Mouse (Mus musculus) liver, adult 2 months (tissue): ENCODE measurements around the gene Ptk6. TPM values are rescaled to one million over a fixed set of nuclear protein-coding genes. Genes with fewer than 3 reads are reported as not detected.
A peak's percentile ranks its signal among the peaks of the same experiment; 100 is the strongest.

Source experiments
- DNase-seq: peaks from one replicate; pipeline ENCODE4 v3.0.0-alpha.2; 2011; ENCODE audit warnings: low read depth, low spot score; ENCODE audit errors: extremely low read depth
- H3K27ac ChIP-seq: fragments of 200-500 bp; replicated peaks from 2 replicates; pipeline ENCODE4 v1.5.1; 2012; ENCODE audit warnings: low read depth, mild to moderate bottlenecking, control low read depth, inconsistent platforms, low read length; ENCODE audit not compliant: insufficient read depth
- H3K27me3 ChIP-seq: fragments of 200-500 bp; 2 replicates; pipeline ENCODE4 v1.6.1; 2012; ENCODE audit warnings: mild to moderate bottlenecking, moderate library complexity, low read length, inconsistent platforms; ENCODE audit not compliant: control insufficient read depth, insufficient read depth
- H3K36me3 ChIP-seq: fragments of 200-500 bp; 2 replicates; pipeline ENCODE4 v1.6.1; 2012; ENCODE audit warnings: low read length, inconsistent platforms; ENCODE audit not compliant: control insufficient read depth, insufficient read depth
- H3K4me1 ChIP-seq: fragments of 200-500 bp; 2 replicates; pipeline ENCODE4 v1.6.1; 2011; ENCODE audit warnings: low read length; ENCODE audit not compliant: control insufficient read depth, insufficient read depth
- H3K4me3 ChIP-seq: fragments of 200-500 bp; 2 replicates; pipeline ENCODE4 v1.5.1; 2011; ENCODE audit warnings: low read depth, mild to moderate bottlenecking, control low read depth, low read length, moderate library complexity; ENCODE audit not compliant: insufficient read depth
- H3K79me2 ChIP-seq: fragments of 200-500 bp; 2 replicates; pipeline ENCODE4 v1.6.1; 2012; ENCODE audit warnings: inconsistent platforms, mild to moderate bottlenecking, low read length, moderate library complexity; ENCODE audit not compliant: control insufficient read depth, insufficient read depth
- H3K9ac ChIP-seq: fragments of 200-500 bp; 2 replicates; pipeline ENCODE4 v1.6.1; 2012; ENCODE audit warnings: low read depth, mild to moderate bottlenecking, control low read depth, inconsistent platforms, low read length
- CTCF ChIP-seq: fragments of 200-500 bp; IDR thresholded peaks from 2 replicates; pipeline ENCODE4 v1.5.1; 2011; ENCODE audit warnings: low read depth, low read length, control low read depth
- POLR2A ChIP-seq: fragments of 200-500 bp; IDR thresholded peaks from 2 replicates; pipeline ENCODE4 v1.6.1; 2011; ENCODE audit warnings: low read length, control low read depth; ENCODE audit not compliant: insufficient read depth; ENCODE audit errors: extremely low read depth
- WGBS: fragments of 180-500 bp; shearing (Covaris S2); methylation state at CpG from one replicate; pipeline ENCODE4 v1.1.7; 2018; 5-methylcytosine and 5-hydroxymethylcytosine counted together
- polyA plus RNA-seq: library from polyadenylated mRNA; depleted of rRNA; stranded (reverse); fragments of >200 nt; gene quantifications from 2 replicates; pipeline ENCODE4 v1.2.3, GENCODE M21; 2012
- total RNA-seq: library from RNA; depleted of rRNA; stranded (reverse); fragments of >200 nt; gene quantifications from 2 replicates; pipeline ENCODE4 v1.2.3, GENCODE M21; 2014

The Ptk6 gene
- total and polyA plus RNA-seq, 2 experiments = 0.83 to 2.5 TPM

- H3K4me3 ChIP-seq = peak within 1 kb of the TSS; percentile 88
- H3K4me1 ChIP-seq = peaks cover 15% of the 10 kb centered on the region
- no peaks in the 10 kb centered on the region for H3K27me3 ChIP-seq
- peak within 1 kb of the TSS; percentile 92 for H3K27ac ChIP-seq
- no peaks in the 10 kb centered on the region for H3K36me3 ChIP-seq
- under 1% methylated on average over 64 of the region's 64 CpGs for WGBS
- no peak for TF ChIP-seq CTCF
- TF ChIP-seq POLR2A = 0 out of 2 replicates have a peak, but pooled peaks have one; percentile 52
- peak; percentile 93 for DNase-seq
- H3K9ac ChIP-seq = peak within 1 kb of the TSS; percentile 90
- H3K79me2 ChIP-seq = no peaks in the 10 kb centered on the region
These were observed 15.2 kb downstream of the Ptk6 start, which contains the start of gene Ppdpf for GRCm38 (mm10) chr2:181187121-181188000. Ppdpf (plus strand) TSS chr2:181187247.

DNA sequence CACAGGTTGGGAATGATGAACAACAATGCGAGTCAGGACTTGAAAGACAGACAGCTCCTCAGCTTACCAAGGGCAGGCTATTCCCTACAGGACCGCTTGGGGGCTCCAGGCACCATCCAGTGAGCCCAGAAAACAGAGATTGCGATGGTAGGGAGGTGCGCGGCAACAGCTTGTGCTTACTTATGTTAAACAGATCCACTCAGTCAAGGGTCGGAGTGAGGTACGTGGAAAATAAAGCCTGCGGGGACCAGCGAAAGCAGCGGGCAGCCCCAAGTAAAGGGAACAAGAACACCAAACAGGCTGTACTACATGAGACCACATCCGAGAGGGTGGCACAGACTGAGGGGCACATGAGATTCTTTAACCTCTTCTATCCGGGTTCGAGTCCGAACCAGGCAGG is 16.0 kb downstream of the Ptk6 start:
- under 1% methylated on average over 14 of the region's 14 CpGs for WGBS
- H3K4me1 ChIP-seq = peaks cover 15% of the 10 kb centered on the region
- TF ChIP-seq POLR2A (0 out of 2 replicates have a peak, but pooled peaks have one; percentile 4), CTCF (peak; percentile 98)

DNA sequence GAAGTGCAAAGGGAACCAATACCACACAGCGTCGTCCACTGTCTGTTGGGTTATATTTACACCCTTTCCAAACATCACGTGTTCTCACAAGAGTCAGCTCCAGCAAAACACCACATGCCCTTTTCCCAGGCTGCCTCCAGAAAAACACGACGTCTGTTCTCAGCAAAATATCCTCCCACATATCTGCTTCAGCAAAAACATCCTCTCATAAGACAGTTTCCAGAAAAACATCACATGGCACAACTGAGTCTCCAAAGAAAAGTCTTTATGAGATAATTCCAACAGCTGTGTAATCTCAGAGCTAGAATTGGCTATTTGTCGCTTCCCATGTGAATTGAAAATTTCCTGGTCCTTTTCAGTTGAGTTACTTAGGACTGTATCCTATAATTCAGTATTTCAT is 21.7 kb downstream of the Ptk6 start:
- Histone ChIP-seq H3K27me3 (no peaks in the 10 kb centered on the region), H3K27ac (no peak overlapping the region), H3K79me2 (no peaks in the 10 kb centered on the region), H3K4me3 (no peak overlapping the region), H3K36me3 (no peaks in the 10 kb centered on the region), H3K4me1 (no peaks in the 10 kb centered on the region), H3K9ac (no peak overlapping the region)
- WGBS = 54% methylated on average over 6 of the region's 6 CpGs
- DNase-seq = no peak
- TF ChIP-seq POLR2A (no peak), CTCF (no peak)

More for the DNA sequence above, 16.0 kb downstream of the Ptk6 start:
- peak overlapping the region; percentile 85 for H3K27ac ChIP-seq
- H3K4me3 ChIP-seq = peak overlapping the region; percentile 45
- peak; percentile 80 for DNase-seq
- no peaks in the 10 kb centered on the region for H3K79me2 ChIP-seq
- peak overlapping the region; percentile 65 for H3K9ac ChIP-seq
- H3K36me3 ChIP-seq = no peaks in the 10 kb centered on the region
- no peaks in the 10 kb centered on the region for H3K27me3 ChIP-seq

DNA sequence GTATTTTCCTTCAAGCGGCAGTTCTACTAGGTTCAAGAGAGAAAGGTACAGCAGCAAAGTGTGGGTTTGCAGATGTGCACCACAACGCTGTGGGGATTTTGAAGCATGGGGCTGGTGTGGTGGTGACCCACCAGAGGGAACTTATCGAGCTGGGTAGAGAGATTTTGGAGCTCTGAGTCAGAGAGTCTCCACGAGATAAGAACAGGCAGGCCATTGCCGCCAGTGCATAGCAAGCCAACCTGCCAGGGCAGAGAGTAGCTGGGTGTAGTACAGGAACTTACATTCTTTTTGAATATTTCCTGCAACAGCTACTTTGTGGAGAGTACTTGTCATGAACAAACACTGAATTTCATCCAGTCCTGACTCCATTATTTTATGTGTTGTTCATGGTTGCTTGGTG is 24.1 kb downstream of the Ptk6 start:
- Histone ChIP-seq H3K36me3 (no peaks in the 10 kb centered on the region), H3K27me3 (no peaks in the 10 kb centered on the region), H3K27ac (no peak overlapping the region), H3K79me2 (no peaks in the 10 kb centered on the region), H3K4me1 (no peaks in the 10 kb centered on the region), H3K4me3 (no peak overlapping the region), H3K9ac (no peak overlapping the region)
- TF ChIP-seq POLR2A = no peak
- no peak for TF ChIP-seq CTCF
- WGBS = 84% methylated on average over 5 of the region's 5 CpGs
- no peak for DNase-seq

- TF ChIP-seq CTCF (no peak), POLR2A (no peak)
- H3K79me2 ChIP-seq = no peaks in the 10 kb centered on the region
- WGBS = 70% methylated on average over 3 of the region's 3 CpGs
- H3K36me3 ChIP-seq = no peaks in the 10 kb centered on the region
- DNase-seq = no peak
- H3K27ac ChIP-seq = no peak overlapping the region
- no peaks in the 10 kb centered on the region for H3K27me3 ChIP-seq
- no peak overlapping the region for H3K4me3 ChIP-seq
- H3K9ac ChIP-seq = no peak overlapping the region
- H3K4me1 ChIP-seq = no peaks in the 10 kb centered on the region
These were observed 24.6 kb downstream of the Ptk6 start for GRCm38 (mm10) chr2:181178015-181178414.

DNA sequence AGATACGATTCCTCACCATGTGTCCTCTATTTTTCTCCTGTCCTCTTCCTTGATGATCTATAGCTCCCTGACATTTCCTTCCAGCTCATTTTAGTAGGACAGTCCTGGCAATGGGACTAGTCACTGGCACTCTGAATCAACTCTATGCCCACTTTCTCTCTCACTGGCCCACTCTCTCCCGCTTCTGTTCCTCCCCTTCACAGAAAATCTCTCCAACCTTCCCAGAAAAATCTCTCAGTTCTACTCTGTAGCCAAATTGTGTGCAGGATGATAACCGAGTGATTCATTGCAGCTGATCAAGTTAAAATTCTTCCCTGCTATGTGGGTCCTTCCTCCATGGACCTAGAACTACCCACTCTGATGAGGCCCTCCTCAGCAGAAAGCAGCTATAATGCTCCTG is 27.9 kb downstream of the Ptk6 start:
- 89% methylated on average over 3 of the region's 3 CpGs for WGBS
- Histone ChIP-seq H3K79me2 (no peaks in the 10 kb centered on the region), H3K4me1 (no peaks in the 10 kb centered on the region), H3K9ac (no peak overlapping the region), H3K36me3 (no peaks in the 10 kb centered on the region), H3K27me3 (no peaks in the 10 kb centered on the region), H3K4me3 (no peak overlapping the region), H3K27ac (no peak overlapping the region)
- DNase-seq = no peak
- TF ChIP-seq CTCF (no peak), POLR2A (no peak)
